Mouse (Mus musculus): ENCODE measurements at regions not wholly inside any gene's neighbourhood (a gene's known extent, or its start where the extent isn't known, plus 50 kb on each side); places are given as distances from the start of the nearest gene placed in this dataset.

GRCm38 (mm10) chr13:54285968-54286367 is 85.2 kb upstream of the Cplx2 start:
- peak; percentile 78 to 81 for DNase-seq (ENCODE audit: low spot score in 2 of 2)

GRCm38 (mm10) chr13:54286616-54287015 is 84.5 kb upstream of the Cplx2 start:
- no peak for DNase-seq (ENCODE audit: low spot score in 2 of 2)

- DNase-seq (ENCODE audit: low spot score in 2 of 2), result no peak
These were observed 81.1 kb upstream of the Cplx2 start for GRCm38 (mm10) chr13:54290066-54290465.

- no peak for DNase-seq (ENCODE audit: low spot score in 2 of 2)
These were observed 78.8 kb upstream of the Cplx2 start for GRCm38 (mm10) chr13:54292394-54292793.

GRCm38 (mm10) chr13:54293006-54293405 is 78.1 kb upstream of the Cplx2 start:
- no peak for DNase-seq (ENCODE audit: low spot score in 2 of 2)

- no peak for DNase-seq (ENCODE audit: low spot score in 2 of 2)
These were observed 75.5 kb upstream of the Cplx2 start for GRCm38 (mm10) chr13:54295475-54296259.

- no peak for DNase-seq (ENCODE audit: low spot score in 2 of 2)
These were observed 74.9 kb upstream of the Cplx2 start for GRCm38 (mm10) chr13:54296260-54296555.

- DNase-seq (ENCODE audit: low spot score in 2 of 2), result no peak
These were observed 72.3 kb upstream of the Cplx2 start for GRCm38 (mm10) chr13:54298851-54299250.

- no peak for DNase-seq (ENCODE audit: low spot score in 2 of 2)
These were observed 71.9 kb upstream of the Cplx2 start for GRCm38 (mm10) chr13:54299295-54299694.

GRCm38 (mm10) chr13:54301110-54301509 is 70.0 kb upstream of the Cplx2 start:
- no peak for DNase-seq (ENCODE audit: low spot score in 2 of 2)

GRCm38 (mm10) chr13:54301677-54302076 is 69.5 kb upstream of the Cplx2 start:
- no peak for DNase-seq (ENCODE audit: low spot score in 2 of 2)

GRCm38 (mm10) chr13:54302351-54303070 is 68.6 kb upstream of the Cplx2 start:
- peak; percentile 38 to 66 for DNase-seq (ENCODE audit: low spot score in 2 of 2)

- peak; percentile 76 to 80 for DNase-seq (ENCODE audit: low spot score in 2 of 2)
These were observed 67.9 kb upstream of the Cplx2 start for GRCm38 (mm10) chr13:54303071-54303924.

- no peak for DNase-seq (ENCODE audit: low spot score in 2 of 2)
These were observed 66.9 kb upstream of the Cplx2 start for GRCm38 (mm10) chr13:54304251-54304650.

- no peak for DNase-seq (ENCODE audit: low spot score in 2 of 2)
These were observed 62.6 kb upstream of the Cplx2 start for GRCm38 (mm10) chr13:54308591-54308990.

- DNase-seq (ENCODE audit: low spot score in 2 of 2), result peak in 1 of 2 experiments; percentile 25
These were observed 61.8 kb upstream of the Cplx2 start for GRCm38 (mm10) chr13:54309354-54309753.

- DNase-seq (ENCODE audit: low spot score in 2 of 2), result no peak
These were observed 61.0 kb upstream of the Cplx2 start for GRCm38 (mm10) chr13:54310144-54310543.

GRCm38 (mm10) chr13:54311327-54312026 is 59.7 kb upstream of the Cplx2 start:
- no peak for DNase-seq (ENCODE audit: low spot score in 2 of 2)

- DNase-seq (ENCODE audit: low spot score in 2 of 2), result peak; percentile 80 to 82
These were observed 58.6 kb upstream of the Cplx2 start for GRCm38 (mm10) chr13:54312405-54313185.

GRCm38 (mm10) chr13:54315333-54315732 is 55.8 kb upstream of the Cplx2 start:
- DNase-seq (ENCODE audit: low spot score in 2 of 2), result no peak
